Mouse (Mus musculus): ENCODE results near the gene Svep1. TPM values are rescaled to one million over a fixed set of nuclear protein-coding genes. Genes with fewer than 3 reads are reported as not detected.

The Svep1 gene
- polyA plus RNA-seq, 1 experiment: 0.74 TPM

DNA sequence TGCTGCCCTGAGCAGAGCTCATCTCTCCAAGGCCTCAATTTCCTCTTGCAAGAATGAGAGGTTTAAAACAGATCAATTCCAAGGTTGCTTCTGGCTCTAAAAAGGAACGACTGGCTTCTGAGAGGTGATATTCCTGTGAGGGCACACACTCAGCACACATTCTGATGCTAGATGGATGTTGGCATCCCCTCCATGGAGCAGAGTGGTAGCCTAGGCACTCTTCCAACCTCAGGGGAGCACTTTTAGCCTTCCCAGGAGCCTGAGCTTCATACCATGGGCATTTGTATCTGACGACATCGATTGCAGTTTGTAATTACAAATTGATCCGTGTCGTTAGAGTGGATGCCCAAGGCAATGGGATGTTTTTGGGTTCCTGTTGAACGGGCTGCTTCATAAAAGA lies 33.3 kb downstream of the Svep1 start:
- H3K27me3 ChIP-seq (ENCODE audit: control insufficient read depth, insufficient read depth, low read length): no peaks in the 10 kb centered on the region
- no peaks in the 10 kb centered on the region for H3K36me3 ChIP-seq (ENCODE audit: control insufficient read depth, insufficient read depth, low read length)
- no peak for TF ChIP-seq POLR2A (IDR thresholded peaks at IDR 0.05; ENCODE audit: control insufficient read depth, low read depth, low read length)
- no peak for TF ChIP-seq CTCF (IDR thresholded peaks at IDR 0.05; ENCODE audit: control insufficient read depth, insufficient read depth, insufficient replicate concordance, low read depth, low read length)
- no peak overlapping the region for H3K4me3 ChIP-seq (ENCODE audit: control insufficient read depth, low read depth, low read length)
- H3K4me1 ChIP-seq (ENCODE audit: control insufficient read depth, insufficient read depth, low read length): no peaks in the 10 kb centered on the region
- no peak overlapping the region for H3K27ac ChIP-seq (ENCODE audit: control insufficient read depth, insufficient read depth, low read depth, low read length)

DNA sequence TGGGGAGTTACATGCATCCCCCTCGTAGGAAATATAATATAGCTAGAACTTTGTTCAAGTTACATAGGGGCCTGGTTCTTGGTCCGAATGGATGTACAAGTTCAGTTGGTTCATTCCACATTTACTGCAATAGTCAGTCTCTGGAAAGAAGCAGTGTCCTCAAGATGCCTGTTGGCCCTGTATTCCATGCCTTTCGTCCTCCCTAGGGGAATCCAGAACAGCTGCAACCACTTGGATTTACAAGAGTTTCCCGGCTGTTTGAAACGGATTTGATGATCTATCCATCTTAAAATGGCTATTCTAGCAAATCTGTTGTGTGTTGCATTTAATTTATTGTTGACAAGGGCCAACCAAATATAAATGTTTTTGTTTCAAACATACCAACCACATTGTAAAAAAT lies 36.2 kb downstream of the Svep1 start:
- no peaks in the 10 kb centered on the region for H3K4me1 ChIP-seq (ENCODE audit: control insufficient read depth, insufficient read depth, low read length)
- H3K27me3 ChIP-seq (ENCODE audit: control insufficient read depth, insufficient read depth, low read length): no peaks in the 10 kb centered on the region
- no peaks in the 10 kb centered on the region for H3K36me3 ChIP-seq (ENCODE audit: control insufficient read depth, insufficient read depth, low read length)
- TF ChIP-seq POLR2A (IDR thresholded peaks at IDR 0.05; ENCODE audit: control insufficient read depth, low read depth, low read length): no peak
- no peak for TF ChIP-seq CTCF (IDR thresholded peaks at IDR 0.05; ENCODE audit: control insufficient read depth, insufficient read depth, insufficient replicate concordance, low read depth, low read length)
- H3K4me3 ChIP-seq (ENCODE audit: control insufficient read depth, low read depth, low read length): no peak overlapping the region
- H3K27ac ChIP-seq (ENCODE audit: control insufficient read depth, insufficient read depth, low read depth, low read length): no peak overlapping the region

DNA sequence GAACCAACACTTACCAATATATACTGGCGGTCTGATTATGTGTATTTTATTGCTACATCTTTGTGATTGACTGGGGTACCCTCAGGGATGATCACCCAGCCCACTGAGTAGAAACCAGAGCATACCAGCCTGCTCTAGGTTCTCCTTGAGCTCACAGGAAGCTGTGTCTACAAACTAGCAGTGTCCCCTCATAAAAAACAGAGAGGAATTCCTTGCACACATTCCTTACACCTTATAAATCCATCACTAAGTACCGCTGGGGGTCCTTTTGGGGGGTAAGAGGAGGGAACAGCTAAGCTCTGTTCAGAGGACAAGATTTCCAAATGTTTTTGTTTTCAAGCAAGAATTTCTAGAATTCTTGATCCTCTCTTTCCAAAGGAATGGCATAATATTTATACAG lies 36.7 kb downstream of the Svep1 start:
- H3K27ac ChIP-seq (ENCODE audit: control insufficient read depth, insufficient read depth, low read depth, low read length): no peak overlapping the region

DNA sequence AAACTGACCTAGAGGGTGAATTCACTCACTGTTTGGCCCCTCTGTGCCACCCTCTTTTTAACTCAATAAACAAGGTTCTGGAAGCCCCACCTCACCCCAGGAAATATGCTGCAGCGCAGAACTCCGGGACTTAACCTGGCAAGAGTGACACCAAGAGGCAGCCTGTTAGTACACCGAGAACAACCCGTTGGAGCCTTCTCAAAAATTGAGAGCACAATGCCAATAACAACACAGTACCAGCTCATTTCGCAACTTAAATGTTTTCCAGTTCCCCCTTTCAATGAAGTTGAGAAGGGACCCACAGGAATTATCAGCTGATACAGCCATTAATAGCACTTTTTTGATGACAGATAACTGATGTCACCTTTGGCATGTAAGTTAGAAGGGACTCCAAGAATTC lies 38.3 kb downstream of the Svep1 start:
- Histone ChIP-seq H3K27ac (ENCODE audit: control insufficient read depth, insufficient read depth, low read depth, low read length) (no peak overlapping the region), H3K4me3 (ENCODE audit: control insufficient read depth, low read depth, low read length) (no peak overlapping the region), H3K27me3 (ENCODE audit: control insufficient read depth, insufficient read depth, low read length) (no peaks in the 10 kb centered on the region), H3K36me3 (ENCODE audit: control insufficient read depth, insufficient read depth, low read length) (no peaks in the 10 kb centered on the region), H3K4me1 (ENCODE audit: control insufficient read depth, insufficient read depth, low read length) (no peaks in the 10 kb centered on the region)
- TF ChIP-seq POLR2A (IDR thresholded peaks at IDR 0.05; ENCODE audit: control insufficient read depth, low read depth, low read length) (no peak), CTCF (IDR thresholded peaks at IDR 0.05; ENCODE audit: control insufficient read depth, insufficient read depth, insufficient replicate concordance, low read depth, low read length) (no peak)

More for the DNA sequence above, 36.7 kb downstream of the Svep1 start:
- Histone ChIP-seq H3K27me3 (ENCODE audit: control insufficient read depth, insufficient read depth, low read length) (no peaks in the 10 kb centered on the region), H3K4me3 (ENCODE audit: control insufficient read depth, low read depth, low read length) (no peak overlapping the region), H3K36me3 (ENCODE audit: control insufficient read depth, insufficient read depth, low read length) (no peaks in the 10 kb centered on the region), H3K4me1 (ENCODE audit: control insufficient read depth, insufficient read depth, low read length) (no peaks in the 10 kb centered on the region)
- no peak for TF ChIP-seq CTCF (IDR thresholded peaks at IDR 0.05; ENCODE audit: control insufficient read depth, insufficient read depth, insufficient replicate concordance, low read depth, low read length)
- TF ChIP-seq POLR2A (IDR thresholded peaks at IDR 0.05; ENCODE audit: control insufficient read depth, low read depth, low read length): no peak

DNA sequence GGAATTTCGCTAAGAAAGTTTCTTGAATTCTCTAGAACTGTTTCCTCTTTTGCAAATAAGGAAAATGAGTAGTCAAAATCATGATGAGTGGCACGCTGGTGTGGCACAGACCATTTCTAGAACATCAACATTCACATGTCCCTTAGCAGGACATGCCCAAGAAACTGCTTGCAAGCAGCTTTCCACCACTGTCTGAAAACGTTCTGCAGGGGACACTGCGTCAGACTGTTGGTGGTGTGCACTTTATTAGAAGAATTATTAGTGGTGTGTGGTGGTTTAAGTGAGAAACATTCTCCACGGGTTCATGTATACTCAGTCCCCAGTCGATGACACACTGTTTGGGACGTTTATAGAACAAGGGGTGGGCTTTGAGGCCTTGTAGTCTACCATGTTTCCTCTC lies 40.9 kb downstream of the Svep1 start:
- H3K4me3 ChIP-seq (ENCODE audit: control insufficient read depth, low read depth, low read length): no peak overlapping the region
- TF ChIP-seq POLR2A (IDR thresholded peaks at IDR 0.05; ENCODE audit: control insufficient read depth, low read depth, low read length) (no peak), CTCF (IDR thresholded peaks at IDR 0.05; ENCODE audit: control insufficient read depth, insufficient read depth, insufficient replicate concordance, low read depth, low read length) (no peak)
- H3K27me3 ChIP-seq (ENCODE audit: control insufficient read depth, insufficient read depth, low read length): no peaks in the 10 kb centered on the region
- no peak overlapping the region for H3K27ac ChIP-seq (ENCODE audit: control insufficient read depth, insufficient read depth, low read depth, low read length)
- no peaks in the 10 kb centered on the region for H3K4me1 ChIP-seq (ENCODE audit: control insufficient read depth, insufficient read depth, low read length)
- no peaks in the 10 kb centered on the region for H3K36me3 ChIP-seq (ENCODE audit: control insufficient read depth, insufficient read depth, low read length)

DNA sequence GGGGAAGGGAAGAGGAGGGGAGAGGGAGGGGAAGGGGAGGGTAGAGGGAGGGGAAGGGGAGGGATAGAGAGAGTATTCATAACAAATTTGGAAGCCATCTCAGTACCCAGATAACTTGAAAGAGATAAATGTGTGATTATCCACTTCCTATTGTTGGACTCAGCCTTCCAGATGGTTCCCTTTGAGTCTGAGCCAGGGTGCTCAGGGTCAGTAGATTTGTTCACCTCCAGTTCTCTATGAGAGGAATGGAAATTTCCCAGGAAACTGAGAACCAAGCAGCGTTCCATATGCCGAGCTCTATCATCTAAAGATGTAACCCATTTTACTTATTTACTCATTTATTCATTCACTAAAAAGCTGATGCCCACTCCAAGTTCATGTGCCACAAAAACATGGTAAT lies 44.8 kb downstream of the Svep1 start:
- no peak overlapping the region for H3K27ac ChIP-seq (ENCODE audit: control insufficient read depth, insufficient read depth, low read depth, low read length)
- H3K4me1 ChIP-seq (ENCODE audit: control insufficient read depth, insufficient read depth, low read length): no peaks in the 10 kb centered on the region
- no peaks in the 10 kb centered on the region for H3K36me3 ChIP-seq (ENCODE audit: control insufficient read depth, insufficient read depth, low read length)
- no peak overlapping the region for H3K4me3 ChIP-seq (ENCODE audit: control insufficient read depth, low read depth, low read length)
- no peaks in the 10 kb centered on the region for H3K27me3 ChIP-seq (ENCODE audit: control insufficient read depth, insufficient read depth, low read length)
- no peak for TF ChIP-seq POLR2A (IDR thresholded peaks at IDR 0.05; ENCODE audit: control insufficient read depth, low read depth, low read length)

DNA sequence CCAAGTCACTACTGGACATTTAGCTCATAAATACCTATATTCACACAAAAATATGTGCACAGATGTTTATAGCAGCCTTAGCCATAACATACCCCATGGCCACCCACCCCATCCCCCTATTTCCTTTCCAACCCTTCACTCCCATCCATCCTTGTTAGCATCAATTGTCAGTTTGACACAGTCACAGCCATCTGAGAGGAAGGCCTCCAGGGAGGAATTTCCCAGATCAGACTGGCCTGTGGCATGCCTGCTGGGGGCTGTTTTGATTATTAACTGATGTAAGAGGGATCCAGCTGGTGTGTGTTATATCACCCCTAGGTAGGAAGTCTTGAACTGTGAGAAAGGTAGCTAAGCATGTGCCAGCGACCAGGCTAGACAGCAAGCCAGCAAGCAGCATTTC lies 47.1 kb downstream of the Svep1 start:
- Histone ChIP-seq H3K4me3 (ENCODE audit: control insufficient read depth, low read depth, low read length) (no peak overlapping the region), H3K27me3 (ENCODE audit: control insufficient read depth, insufficient read depth, low read length) (no peaks in the 10 kb centered on the region), H3K36me3 (ENCODE audit: control insufficient read depth, insufficient read depth, low read length) (no peaks in the 10 kb centered on the region), H3K4me1 (ENCODE audit: control insufficient read depth, insufficient read depth, low read length) (no peaks in the 10 kb centered on the region), H3K27ac (ENCODE audit: control insufficient read depth, insufficient read depth, low read depth, low read length) (no peak overlapping the region)
- TF ChIP-seq POLR2A (IDR thresholded peaks at IDR 0.05; ENCODE audit: control insufficient read depth, low read depth, low read length): no peak

DNA sequence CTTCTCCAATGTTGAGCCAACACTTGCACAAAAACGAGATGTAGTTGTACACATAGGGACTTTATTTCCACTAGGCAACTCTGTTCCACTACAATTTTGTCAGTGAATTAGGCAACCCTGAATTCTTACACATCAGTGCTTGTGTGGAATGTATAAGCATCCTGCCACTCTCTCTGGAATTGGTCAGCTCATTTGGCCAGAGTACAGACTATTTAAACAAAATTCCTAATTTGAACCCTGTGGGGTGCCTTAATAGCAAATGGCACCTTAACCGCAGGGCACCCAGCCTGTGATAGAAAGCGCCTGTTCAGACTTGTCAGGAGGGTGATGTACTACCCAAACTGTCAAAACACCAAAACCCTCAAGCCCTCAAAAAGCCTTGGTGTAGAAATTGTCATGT lies 56.4 kb downstream of the Svep1 start:
- Histone ChIP-seq H3K4me3 (ENCODE audit: control insufficient read depth, low read depth, low read length) (no peak overlapping the region), H3K4me1 (ENCODE audit: control insufficient read depth, insufficient read depth, low read length) (no peaks in the 10 kb centered on the region), H3K36me3 (ENCODE audit: control insufficient read depth, insufficient read depth, low read length) (no peaks in the 10 kb centered on the region), H3K27ac (ENCODE audit: control insufficient read depth, insufficient read depth, low read depth, low read length) (no peak overlapping the region), H3K27me3 (ENCODE audit: control insufficient read depth, insufficient read depth, low read length) (no peaks in the 10 kb centered on the region)
- TF ChIP-seq POLR2A (IDR thresholded peaks at IDR 0.05; ENCODE audit: control insufficient read depth, low read depth, low read length) (no peak), CTCF (IDR thresholded peaks at IDR 0.05; ENCODE audit: control insufficient read depth, insufficient read depth, insufficient replicate concordance, low read depth, low read length) (no peak)

Data from testis, adult 2 months (tissue).